Mouse (Mus musculus) spleen, adult 12 weeks (tissue): ENCODE results near the gene Lmod1.

Source experiments
- DNase-seq: peaks from one replicate; pipeline ENCODE4 v3.0.0; 2022; ENCODE audit warnings: low spot score

The Lmod1 gene

DNA sequence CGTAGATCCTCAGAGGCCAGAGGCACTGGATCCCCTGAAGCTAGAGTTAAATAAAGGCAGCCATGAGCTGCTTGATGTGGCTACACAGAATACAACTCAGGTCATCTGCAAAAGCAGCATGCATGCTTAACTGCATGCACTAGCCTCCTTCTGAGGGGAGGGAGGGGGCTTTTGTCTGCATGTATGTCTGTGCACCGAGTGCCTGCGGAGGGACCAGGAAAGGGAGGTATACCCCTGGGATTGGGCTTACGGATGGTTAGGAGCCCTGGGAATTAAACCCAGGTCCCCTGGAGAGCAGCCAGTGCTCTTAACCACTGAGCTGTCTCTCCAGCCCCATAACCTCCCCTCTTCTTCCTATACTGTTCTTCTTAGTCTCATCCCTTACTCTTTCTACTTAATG lies 87.5 kb downstream of the Lmod1 start:
- no peak for DNase-seq

DNA sequence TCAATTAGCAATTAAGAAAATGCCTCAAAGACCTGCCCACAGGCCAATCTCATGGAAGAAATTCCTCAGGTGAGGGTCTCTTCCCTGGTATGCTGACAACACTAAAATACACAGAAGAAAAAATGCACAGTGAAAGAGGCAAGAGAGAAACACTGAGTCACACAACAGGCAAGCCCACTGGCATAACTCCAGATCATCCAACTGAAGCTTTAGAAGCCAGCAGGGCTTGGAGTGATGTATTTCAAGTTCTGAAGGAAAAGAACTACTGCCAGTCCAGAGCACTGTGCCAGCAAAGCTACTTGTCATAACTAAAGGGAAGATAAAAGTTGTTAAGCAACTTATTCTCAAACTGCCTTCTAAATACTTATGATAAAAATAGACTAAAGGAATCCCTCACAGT lies 89.4 kb downstream of the Lmod1 start:
- DNase-seq, result no peak
